Mouse (Mus musculus) frontal cortex, postnatal 36 days (tissue): ENCODE results near the gene Dmrtc1b.
"Not testable (repeated sequence)": the region's sequence is repeated elsewhere in the genome, so short reads cannot be mapped to it uniquely, and the experiment has no call there.

ENCODE experiments used
- DNase-seq, 2 experiments: peaks; one replicate each; pipeline ENCODE4 v3.0.0; 2022; ENCODE audit warnings: low spot score in 2 of 2

Dmrtc1b gene

GRCm38 (mm10) chrX:102707535-102707934 lies at the start of gene Dmrtc1b, which contains the start of gene Gm9112:
TSS of gene Dmrtc1b (plus strand) at chrX:102707865.
TSS of gene Gm9112 (minus strand) at chrX:102707635.
- not testable (repeated sequence) for DNase-seq

DNA sequence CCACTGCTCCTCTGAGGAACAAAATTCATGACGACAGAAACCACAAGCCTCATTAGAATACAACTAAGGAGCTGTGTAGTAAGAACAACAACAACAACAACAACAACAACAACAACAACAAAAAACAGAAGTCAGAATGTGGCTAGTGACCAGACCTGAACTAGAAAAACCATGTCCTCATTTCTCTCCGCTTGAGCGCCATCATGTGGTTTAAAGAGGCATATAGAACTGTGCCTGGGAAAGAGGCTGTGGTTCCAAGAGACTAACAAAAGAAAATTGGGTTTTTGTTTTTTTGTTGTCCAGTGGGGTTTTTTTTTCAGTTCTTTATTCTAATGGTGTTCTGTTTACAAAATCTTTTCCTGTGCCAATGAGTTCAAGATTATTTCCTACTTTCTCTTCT lies 47.0 kb upstream of the Dmrtc1b start:
- DNase-seq, result peak; percentile 8 to 33

DNA sequence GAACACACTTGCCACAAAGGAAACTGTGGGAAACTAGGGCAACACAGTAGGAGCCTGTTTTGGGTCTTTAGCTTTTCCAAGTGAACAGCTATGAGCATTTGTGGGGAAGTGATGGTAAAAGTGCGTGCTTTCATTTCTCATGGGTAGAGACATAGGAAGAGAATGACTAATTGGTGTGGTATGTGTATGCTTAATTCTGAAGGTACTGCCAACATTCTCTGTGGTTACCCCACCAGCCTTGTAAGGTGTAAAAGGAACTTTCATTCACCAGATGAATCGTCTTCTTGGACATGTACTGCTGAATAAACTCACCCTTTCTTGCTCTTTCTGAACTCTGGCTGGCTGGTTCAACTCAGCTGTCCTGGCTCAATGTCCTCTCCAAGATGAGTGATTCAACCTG lies 41.0 kb upstream of the Dmrtc1b start:
- no peak for DNase-seq

GRCm38 (mm10) chrX:102684706-102685105 lies 23.0 kb upstream of the Dmrtc1b start:
- not testable (repeated sequence) for DNase-seq

DNA sequence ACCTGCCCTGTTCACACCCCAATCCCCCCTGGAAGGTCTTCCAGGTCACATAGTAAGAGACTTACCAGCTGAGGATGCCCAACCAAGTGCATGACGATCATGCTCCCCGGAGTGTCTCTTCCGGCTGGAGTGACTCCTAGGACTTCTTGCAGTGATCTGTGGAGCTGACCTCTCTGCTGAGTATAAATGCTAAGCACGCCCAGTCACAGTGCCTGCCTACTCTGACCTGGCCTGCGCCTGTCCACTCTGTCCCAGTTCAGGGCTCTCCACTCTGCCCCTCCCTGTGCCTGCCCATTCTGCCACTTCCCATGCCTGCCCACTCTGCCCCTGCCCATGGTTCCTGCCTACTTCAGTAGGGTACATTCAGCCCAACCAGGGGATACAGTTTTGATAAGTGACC lies 20.8 kb upstream of the Dmrtc1b start, which contains the start of gene Gm3880:
Gm3880 (minus strand) TSS at position 101 of the 400 bp plus-strand sequence.
- DNase-seq, result not testable (repeated sequence)

DNA sequence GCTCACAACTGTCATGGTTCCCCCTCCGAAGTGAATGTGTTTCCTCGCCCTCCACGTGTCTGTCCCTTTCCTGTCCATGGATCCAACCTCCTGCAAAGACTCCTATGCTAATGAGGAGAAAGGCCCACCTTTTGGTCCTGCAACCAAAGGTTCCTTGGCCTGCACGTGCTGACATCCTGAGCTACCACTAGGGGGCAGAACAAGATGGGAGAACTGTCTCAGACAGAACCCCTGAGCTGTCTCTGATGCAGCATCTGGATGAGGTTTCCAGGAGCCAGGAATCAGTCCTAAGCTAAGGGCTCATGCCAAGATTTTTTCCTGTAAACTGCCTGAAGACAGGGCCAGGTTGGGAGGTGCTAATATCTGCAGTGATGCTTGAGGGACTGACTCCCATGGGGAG lies 18.4 kb upstream of the Dmrtc1b start:
- DNase-seq, result peak; percentile 28 to 39

GRCm38 (mm10) chrX:102700636-102701035 lies 7.0 kb upstream of the Dmrtc1b start:
- DNase-seq, result not testable (repeated sequence)

DNA sequence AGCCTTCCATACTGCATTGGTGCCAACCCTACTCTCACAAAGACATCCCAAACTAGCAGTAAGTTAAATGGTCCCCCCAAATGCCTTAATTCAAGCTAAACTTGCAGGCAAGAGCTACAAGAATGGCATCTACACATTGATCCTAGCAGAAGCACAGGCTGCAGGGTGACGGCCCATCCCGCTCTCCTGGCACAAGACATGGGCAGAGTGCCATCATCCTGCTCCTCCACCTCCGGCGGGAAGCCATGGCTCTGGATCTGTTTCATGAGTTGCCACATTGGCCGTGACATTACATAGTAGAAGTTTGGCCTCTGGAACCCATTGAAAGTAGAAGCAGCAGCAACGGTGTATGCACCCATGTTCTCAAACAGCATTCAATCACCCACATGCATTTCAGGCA lies 16.6 kb downstream of the Dmrtc1b start:
- not testable (repeated sequence) for DNase-seq
